Mouse (Mus musculus): ENCODE measurements around the gene Nfat5.

GRCm38 (mm10) chr8:107401866-107402265, 108.6 kb downstream of the Nfat5 start:
- no peak for TF ChIP-seq CTCF (IDR thresholded peaks at IDR 0.05; ENCODE audit: low read depth)
- no peak for TF ChIP-seq EP300 (IDR thresholded peaks at IDR 0.05; ENCODE audit: low read depth)

All from heart, postnatal 0 days (tissue).